Mouse (Mus musculus): ENCODE measurements around the gene Xaf1.
"Not testable (repeated sequence)": the region's sequence is repeated elsewhere in the genome, so short reads cannot be mapped to it uniquely, and the experiment has no call there.

Gene Xaf1

GRCm38 (mm10) chr11:72311355-72312001, 10.0 kb downstream of the Xaf1 start:
- no peak for DNase-seq (ENCODE audit: low spot score)

GRCm38 (mm10) chr11:72314151-72314895, 12.9 kb downstream of the Xaf1 start, which contains the start of gene Fbxo39:
Gene Fbxo39 (plus strand): TSS chr11:72314444.
- no peak for DNase-seq (ENCODE audit: low spot score)

GRCm38 (mm10) chr11:72318026-72318425, 16.6 kb downstream of the Xaf1 start:
- no peak for DNase-seq (ENCODE audit: low spot score)

- DNase-seq (ENCODE audit: low spot score) = no peak
These were observed 23.0 kb downstream of the Xaf1 start for GRCm38 (mm10) chr11:72324431-72324830.

- DNase-seq (ENCODE audit: low spot score) = no peak
These were observed 24.3 kb downstream of the Xaf1 start for GRCm38 (mm10) chr11:72325701-72326100.

- peak; percentile 24 for DNase-seq (ENCODE audit: low spot score)
These were observed 31.7 kb downstream of the Xaf1 start for GRCm38 (mm10) chr11:72332951-72333667.

- no peak for DNase-seq (ENCODE audit: low spot score)
These were observed 33.2 kb downstream of the Xaf1 start for GRCm38 (mm10) chr11:72334653-72335052.

- DNase-seq (ENCODE audit: low spot score) = no peak
These were observed 35.3 kb downstream of the Xaf1 start for GRCm38 (mm10) chr11:72336726-72337125.

GRCm38 (mm10) chr11:72338437-72338871, 37.0 kb downstream of the Xaf1 start:
- no peak for DNase-seq (ENCODE audit: low spot score)

- no peak for DNase-seq (ENCODE audit: low spot score)
These were observed 38.3 kb downstream of the Xaf1 start for GRCm38 (mm10) chr11:72339716-72340115.

GRCm38 (mm10) chr11:72342549-72343237, 41.3 kb downstream of the Xaf1 start:
- peak; percentile 57 for DNase-seq (ENCODE audit: low spot score)

- not testable (repeated sequence) for DNase-seq (ENCODE audit: low spot score)
These were observed 41.8 kb downstream of the Xaf1 start for GRCm38 (mm10) chr11:72343238-72343625.

- no peak for DNase-seq (ENCODE audit: low spot score)
These were observed 42.5 kb downstream of the Xaf1 start for GRCm38 (mm10) chr11:72343904-72344303.

GRCm38 (mm10) chr11:72344486-72344885, 43.1 kb downstream of the Xaf1 start:
- no peak for DNase-seq (ENCODE audit: low spot score)

GRCm38 (mm10) chr11:72348563-72348962, 47.1 kb downstream of the Xaf1 start:
- no peak for DNase-seq (ENCODE audit: low spot score)

- peak; percentile 36 for DNase-seq (ENCODE audit: low spot score)
These were observed 47.6 kb downstream of the Xaf1 start for GRCm38 (mm10) chr11:72349016-72349415.

- no peak for DNase-seq (ENCODE audit: low spot score)
These were observed 48.2 kb downstream of the Xaf1 start for GRCm38 (mm10) chr11:72349652-72350051.

- DNase-seq (ENCODE audit: low spot score) = no peak
These were observed 50.8 kb downstream of the Xaf1 start for GRCm38 (mm10) chr11:72352272-72352671.

- DNase-seq (ENCODE audit: low spot score) = no peak
These were observed 51.8 kb downstream of the Xaf1 start for GRCm38 (mm10) chr11:72353186-72353585.

- peak; percentile 36 for DNase-seq (ENCODE audit: low spot score)
These were observed 53.7 kb downstream of the Xaf1 start for GRCm38 (mm10) chr11:72354971-72355728.

All from layer of hippocampus, adult 9-10 months (tissue).